Mouse (Mus musculus) midbrain, embryonic 10.5 days (tissue): ENCODE measurements around the gene Grin2b. TPM values are rescaled to one million over a fixed set of nuclear protein-coding genes. Genes with fewer than 3 reads are reported as not detected.

Source experiments
- DNase-seq: peaks from one replicate; pipeline ENCODE4 v3.0.0-alpha.2; 2017; ENCODE audit warnings: low spot score
- H3K27ac ChIP-seq: fragments of 300-500 bp; sonication (generic); replicated peaks from 2 replicates; pipeline ENCODE4 v1.5.1; 2016; ENCODE audit warnings: mild to moderate bottlenecking
- H3K27me3 ChIP-seq: fragments of 300-500 bp; sonication (generic); 2 replicates; pipeline ENCODE4 v1.6.1; 2016; ENCODE audit warnings: low read depth, mild to moderate bottlenecking; ENCODE audit not compliant: poor library complexity, severe bottlenecking
- H3K36me3 ChIP-seq: fragments of 300-500 bp; sonication (generic); 2 replicates; pipeline ENCODE4 v1.6.1; 2016; ENCODE audit warnings: mild to moderate bottlenecking, moderate library complexity
- H3K4me1 ChIP-seq: fragments of 300-500 bp; sonication (generic); 2 replicates; pipeline ENCODE4 v1.6.1; 2016
- H3K4me3 ChIP-seq: fragments of 300-500 bp; sonication (generic); 2 replicates; pipeline ENCODE4 v1.5.1; 2016; ENCODE audit warnings: mild to moderate bottlenecking, moderate library complexity
- H3K9me3 ChIP-seq: fragments of 300-500 bp; sonication (generic); replicated peaks from 2 replicates; pipeline ENCODE4 v1.6.1; 2016; ENCODE audit warnings: mild to moderate bottlenecking
- WGBS: fragments of 180-500 bp; shearing (Covaris S2); methylation state at CpG from one replicate; pipeline ENCODE4 v1.1.7; 2016; 5-methylcytosine and 5-hydroxymethylcytosine counted together
- polyA plus RNA-seq: library from polyadenylated mRNA; unstranded; fragments of >200 nt; fragmentation: Nextera tagmentation; extraction: Ambion mirVana; gene quantifications from 2 replicates; pipeline ENCODE4 v1.2.1, GENCODE M21; 2016

Grin2b gene
- polyA plus RNA-seq, 1 experiment from 2014 or later: 0.09 TPM

DNA sequence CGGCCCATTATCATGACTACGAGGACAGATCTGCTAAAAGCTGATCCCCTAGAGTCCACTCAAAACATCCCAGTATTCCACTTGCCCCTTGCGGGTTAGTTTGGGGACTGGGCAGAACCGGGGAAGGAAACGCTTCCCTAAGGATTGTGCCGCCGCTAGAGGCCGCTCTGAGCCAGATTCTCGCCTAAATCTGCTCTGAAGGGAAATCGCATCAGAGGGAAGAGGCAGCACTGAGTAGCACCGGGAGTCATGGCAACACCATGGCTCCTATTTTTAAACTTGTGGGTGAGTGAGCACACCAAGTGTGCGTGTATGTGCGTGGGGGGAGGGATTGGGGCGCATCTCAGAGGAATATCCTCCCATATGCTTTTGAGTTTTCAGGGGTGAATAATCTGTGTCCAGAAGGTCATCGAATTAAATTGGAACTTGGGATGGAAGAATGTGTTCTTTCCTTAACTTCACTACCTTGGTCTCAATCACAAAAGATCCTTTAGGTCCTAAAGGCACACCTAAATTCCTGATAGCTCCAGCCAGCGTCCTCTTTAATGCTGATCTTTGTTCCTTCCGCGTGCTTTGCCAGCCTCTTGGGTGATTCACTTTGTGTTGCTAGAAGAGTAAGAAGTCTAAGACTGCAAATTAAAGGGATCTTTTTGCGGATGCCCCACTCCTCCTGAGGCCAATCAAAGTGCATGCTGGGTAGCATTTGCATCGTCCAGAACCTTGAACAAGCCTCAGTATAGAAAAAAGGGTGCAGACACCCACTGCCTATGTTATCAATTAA is 265.6 kb downstream of the Grin2b start:
- H3K4me3 ChIP-seq: no peak overlapping the region
- no peaks in the 10 kb centered on the region for H3K36me3 ChIP-seq
- H3K27ac ChIP-seq: no peak overlapping the region
- H3K4me1 ChIP-seq: peaks cover 2% of the 10 kb centered on the region; the same call in 1 of the 2 replicates
- H3K9me3 ChIP-seq: no peaks in the 10 kb centered on the region
- H3K27me3 ChIP-seq: 0 out of 2 replicates have a peak, but pooled peaks cover 6% of the 10 kb centered on the region
- 26% methylated on average over 20 of the region's 20 CpGs for WGBS
- peak; percentile 83 for DNase-seq

DNA sequence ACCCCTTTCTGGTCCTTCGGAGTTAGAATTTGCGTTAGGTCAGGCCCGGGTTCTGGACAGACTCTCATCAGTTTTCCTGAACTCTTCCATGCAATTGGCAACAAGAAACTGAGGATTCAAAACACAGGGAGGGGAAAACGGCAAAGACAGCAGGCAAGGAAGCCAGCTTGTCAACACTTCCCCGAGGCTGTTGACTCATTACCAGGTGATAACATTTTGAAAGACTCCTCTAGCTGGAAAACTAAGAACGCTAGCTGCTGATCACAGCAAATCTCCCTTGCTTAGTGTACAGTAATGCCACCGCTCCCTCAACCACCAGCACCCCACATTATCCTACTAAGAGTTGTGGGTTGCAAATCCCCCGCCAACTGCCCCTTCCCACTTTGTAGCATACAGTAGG is 266.2 kb downstream of the Grin2b start:
- Histone ChIP-seq H3K27me3 (0 out of 2 replicates have a peak, but pooled peaks cover 6% of the 10 kb centered on the region), H3K27ac (no peak overlapping the region), H3K4me3 (no peak overlapping the region), H3K36me3 (no peaks in the 10 kb centered on the region), H3K9me3 (no peaks in the 10 kb centered on the region), H3K4me1 (peaks cover 2% of the 10 kb centered on the region; the same call in 1 of the 2 replicates)
- no peak for DNase-seq
- WGBS: 72% methylated on average over 8 of the region's 8 CpGs

DNA sequence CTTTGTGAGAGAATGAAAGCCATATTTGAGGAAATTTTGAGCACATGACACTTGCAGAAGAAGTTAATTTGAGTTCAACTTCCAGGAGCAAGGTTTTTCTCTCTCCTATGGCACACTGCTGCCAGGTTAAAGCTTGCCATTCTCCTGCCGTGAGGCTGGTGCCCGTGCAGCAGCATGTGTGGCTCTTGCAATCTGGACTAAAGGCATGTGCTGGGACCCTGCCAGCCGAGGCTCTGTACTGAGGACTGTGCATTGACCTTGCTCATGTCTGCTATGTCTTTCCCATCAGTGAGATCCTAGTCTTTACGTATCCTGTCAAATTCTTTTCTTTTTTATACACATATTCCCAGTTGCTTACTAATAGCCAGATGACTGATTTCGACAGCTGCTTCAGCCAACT is 268.9 kb downstream of the Grin2b start:
- Histone ChIP-seq H3K27me3 (0 out of 2 replicates have a peak, but pooled peaks cover 6% of the 10 kb centered on the region), H3K9me3 (no peaks in the 10 kb centered on the region), H3K4me1 (peaks cover 2% of the 10 kb centered on the region; the same call in 1 of the 2 replicates), H3K4me3 (no peak overlapping the region), H3K27ac (no peak overlapping the region), H3K36me3 (no peaks in the 10 kb centered on the region)
- WGBS: 93% methylated on average over 5 of the region's 5 CpGs
- no peak for DNase-seq

DNA sequence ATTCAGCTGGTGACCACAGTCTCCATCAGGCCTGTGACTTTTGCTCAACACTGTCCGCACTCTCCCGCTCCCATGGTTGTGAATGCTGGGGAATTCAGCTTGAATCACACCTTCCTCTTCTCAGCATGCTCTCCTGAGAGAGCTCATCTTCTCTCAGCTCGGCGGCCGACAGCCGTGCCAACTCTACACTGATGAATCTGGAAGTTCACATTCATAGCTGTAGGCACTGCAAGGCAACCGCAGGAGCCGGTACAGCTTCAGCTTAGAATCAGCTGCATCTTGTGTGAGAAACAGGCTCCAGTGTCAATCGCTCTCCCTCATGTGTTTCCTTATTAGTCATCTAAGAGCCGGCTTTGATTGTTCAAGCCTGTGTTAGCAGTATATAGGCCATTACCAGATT is 272.9 kb downstream of the Grin2b start:
- WGBS: 90% methylated on average over 10 of the region's 10 CpGs
- Histone ChIP-seq H3K27ac (no peak overlapping the region), H3K9me3 (no peaks in the 10 kb centered on the region), H3K4me1 (no peaks in the 10 kb centered on the region), H3K36me3 (no peaks in the 10 kb centered on the region), H3K4me3 (no peak overlapping the region), H3K27me3 (no peaks in the 10 kb centered on the region)
- no peak for DNase-seq

DNA sequence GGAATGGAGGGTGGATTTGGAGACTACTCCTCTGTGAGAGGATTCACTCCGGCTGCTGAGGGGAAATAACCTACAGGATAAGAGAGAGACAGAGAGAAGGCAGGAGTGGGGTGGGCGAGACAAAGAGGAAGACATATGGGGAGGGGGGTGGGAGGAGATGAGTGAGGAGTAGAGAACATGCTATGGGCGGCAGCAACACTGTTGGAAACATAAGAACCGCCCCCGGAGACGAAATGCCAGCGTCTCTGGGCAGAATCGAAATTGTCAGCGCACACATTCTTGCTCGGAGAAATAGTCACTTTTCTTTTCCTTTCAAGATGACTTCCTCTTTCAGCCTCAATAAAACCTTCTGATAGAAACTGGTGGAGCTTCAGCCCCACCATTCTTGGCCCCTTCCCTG is 274.1 kb downstream of the Grin2b start:
- no peak overlapping the region for H3K4me3 ChIP-seq
- no peak overlapping the region for H3K27ac ChIP-seq
- H3K27me3 ChIP-seq: no peaks in the 10 kb centered on the region
- no peaks in the 10 kb centered on the region for H3K9me3 ChIP-seq
- H3K36me3 ChIP-seq: no peaks in the 10 kb centered on the region
- WGBS: 91% methylated on average over 10 of the region's 10 CpGs
- DNase-seq: no peak
- H3K4me1 ChIP-seq: no peaks in the 10 kb centered on the region

DNA sequence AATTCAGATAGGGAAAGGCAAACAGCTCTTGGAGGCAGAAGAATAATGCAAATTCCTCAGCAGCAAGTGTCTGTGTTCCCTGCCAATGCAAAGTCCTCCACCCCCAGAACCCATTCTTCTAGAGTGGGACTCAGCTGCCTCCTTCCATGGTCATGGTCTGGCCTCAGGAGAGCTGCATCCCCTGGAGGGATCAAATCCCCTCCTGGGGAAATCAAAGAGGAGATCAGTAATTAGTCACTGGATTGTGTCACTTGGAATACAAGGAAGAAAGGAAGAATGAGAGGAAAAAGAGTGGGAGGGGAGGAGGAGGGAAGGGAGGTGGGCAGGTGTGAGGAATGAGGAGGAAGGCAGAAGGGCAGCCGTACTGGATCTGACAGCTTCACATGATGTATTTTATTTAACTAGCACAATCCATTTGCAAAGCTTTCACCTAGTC is 278.5 kb downstream of the Grin2b start:
- Histone ChIP-seq H3K4me3 (no peak overlapping the region), H3K27me3 (no peaks in the 10 kb centered on the region), H3K27ac (no peak overlapping the region), H3K36me3 (no peaks in the 10 kb centered on the region), H3K9me3 (no peaks in the 10 kb centered on the region), H3K4me1 (no peaks in the 10 kb centered on the region)
- WGBS: 67% methylated on average over 1 of the region's 1 CpGs
- DNase-seq: no peak

DNA sequence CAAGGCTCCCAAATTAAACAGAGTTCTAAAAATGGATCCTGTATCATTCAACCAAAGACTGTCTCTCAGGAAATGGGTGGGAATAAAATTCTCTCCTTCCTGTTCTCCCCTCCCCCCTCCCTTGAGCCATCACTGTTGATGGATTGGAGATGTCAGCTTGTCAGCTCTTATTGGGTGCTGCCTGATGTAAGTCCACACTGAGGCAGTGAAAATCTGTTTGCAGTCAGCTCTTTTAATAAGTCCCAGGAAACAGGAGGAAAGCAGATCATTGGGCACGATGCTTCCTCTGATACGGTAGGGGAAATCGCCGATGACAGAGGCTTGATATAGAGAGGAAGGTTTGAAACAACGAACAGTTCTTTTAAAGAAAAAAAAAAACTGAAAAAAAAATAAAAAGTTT is 290.7 kb downstream of the Grin2b start:
- H3K4me3 ChIP-seq: no peak overlapping the region
- no peaks in the 10 kb centered on the region for H3K27me3 ChIP-seq
- no peak for DNase-seq
- no peaks in the 10 kb centered on the region for H3K36me3 ChIP-seq
- 84% methylated on average over 5 of the region's 5 CpGs for WGBS
- H3K27ac ChIP-seq: no peak overlapping the region
- H3K9me3 ChIP-seq: no peaks in the 10 kb centered on the region
- H3K4me1 ChIP-seq: no peaks in the 10 kb centered on the region; the same call in 1 of the 2 replicates

DNA sequence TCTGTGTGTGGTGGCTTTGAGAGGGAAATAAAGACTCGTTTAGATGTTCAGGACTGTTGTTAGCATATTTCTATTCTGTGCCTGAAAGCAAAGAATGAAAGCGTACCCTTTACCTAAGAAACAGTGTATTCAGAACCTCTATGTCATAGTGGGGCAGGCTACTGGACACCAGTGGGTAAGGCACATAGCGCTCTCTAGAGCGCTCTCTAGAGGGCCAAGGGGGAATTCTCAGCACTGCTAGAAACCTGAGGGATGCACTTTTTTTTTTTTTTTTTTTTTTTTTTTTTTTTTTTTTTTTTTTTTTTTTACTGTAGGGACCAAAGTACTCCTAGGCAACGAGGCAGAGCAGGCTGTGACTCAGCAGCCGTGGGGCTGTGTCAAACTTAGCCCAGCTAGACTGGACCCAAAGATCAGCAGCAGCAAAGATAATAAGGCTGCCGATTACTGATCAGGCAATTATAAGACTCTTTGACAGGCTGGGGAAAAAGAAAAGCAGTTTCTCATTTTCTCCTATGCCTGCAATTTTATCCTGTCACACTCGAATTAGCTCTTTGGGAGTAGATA is 297.1 kb downstream of the Grin2b start:
- H3K9me3 ChIP-seq: no peaks in the 10 kb centered on the region
- DNase-seq: no peak

DNA sequence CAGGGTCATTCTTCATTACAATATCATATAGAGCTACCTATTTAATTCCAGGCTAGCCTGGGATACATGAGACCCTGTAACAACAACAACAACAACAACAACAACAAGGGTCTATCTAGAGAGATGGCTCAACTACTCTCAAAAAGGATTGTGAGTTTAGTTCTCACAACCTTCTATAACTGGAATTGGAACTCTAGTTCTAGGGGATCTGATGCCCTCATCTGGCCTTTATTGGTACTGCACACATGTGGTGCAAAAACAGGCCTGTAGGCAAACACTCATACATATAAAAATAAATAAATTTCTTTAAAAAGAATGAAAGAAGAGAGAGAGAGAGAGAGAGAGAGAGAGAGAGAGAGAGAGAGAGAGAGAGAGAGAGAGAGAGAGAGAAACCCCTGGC is 298.7 kb downstream of the Grin2b start:
- no peaks in the 10 kb centered on the region for H3K9me3 ChIP-seq
- no peaks in the 10 kb centered on the region for H3K27me3 ChIP-seq
- H3K27ac ChIP-seq: no peak overlapping the region
- no peak overlapping the region for H3K4me3 ChIP-seq
- no peaks in the 10 kb centered on the region for H3K36me3 ChIP-seq
- DNase-seq: no peak
- no peaks in the 10 kb centered on the region for H3K4me1 ChIP-seq

More for the DNA sequence above, 297.1 kb downstream of the Grin2b start:
- Histone ChIP-seq H3K4me3 (no peak overlapping the region), H3K36me3 (no peaks in the 10 kb centered on the region), H3K4me1 (no peaks in the 10 kb centered on the region), H3K27me3 (no peaks in the 10 kb centered on the region), H3K27ac (no peak overlapping the region)
- WGBS: 80% methylated on average over 8 of the region's 8 CpGs

DNA sequence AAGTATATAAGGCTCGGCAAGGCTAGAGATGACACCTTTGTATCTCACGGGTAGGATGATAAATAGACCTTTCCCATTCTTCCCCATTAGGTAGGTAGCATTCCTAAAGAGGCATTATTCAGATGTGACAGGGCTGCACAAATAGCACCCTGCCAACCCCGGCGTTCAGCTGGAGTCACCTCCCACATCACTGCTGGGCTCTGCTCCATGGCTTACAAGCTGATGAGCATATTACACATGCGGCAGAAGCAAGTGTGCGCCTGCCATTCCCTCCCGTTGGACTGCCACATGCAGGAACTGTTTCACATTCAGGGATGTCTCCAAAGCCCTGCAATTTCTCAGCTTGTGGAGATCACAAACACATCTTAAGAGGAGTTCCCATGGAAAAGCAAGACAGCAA is 307.5 kb downstream of the Grin2b start:
- Histone ChIP-seq H3K27ac (no peak overlapping the region), H3K4me3 (no peak overlapping the region), H3K27me3 (no peaks in the 10 kb centered on the region), H3K36me3 (no peaks in the 10 kb centered on the region), H3K9me3 (no peaks in the 10 kb centered on the region), H3K4me1 (no peaks in the 10 kb centered on the region)
- DNase-seq: no peak
- WGBS: 89% methylated on average over 7 of the region's 7 CpGs

DNA sequence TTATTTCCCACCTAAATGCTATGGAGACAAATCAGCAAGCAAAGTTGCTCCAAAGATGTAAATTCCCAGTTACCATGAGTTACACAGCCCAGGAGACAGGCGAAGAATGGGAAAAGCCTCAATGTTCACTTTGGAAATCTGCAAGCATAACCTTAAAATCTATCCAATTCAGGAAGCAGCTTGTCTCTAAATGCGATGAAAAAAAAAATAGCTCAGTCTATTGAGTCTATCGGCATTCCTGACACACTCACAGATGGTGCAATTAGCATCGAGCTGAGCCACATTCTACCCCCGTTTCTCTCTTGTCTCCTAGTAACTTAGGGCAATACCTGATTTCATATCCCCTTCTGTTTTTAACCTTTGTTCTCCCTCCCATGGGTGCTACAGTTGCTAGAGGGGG is 309.3 kb downstream of the Grin2b start:
- Histone ChIP-seq H3K27me3 (no peaks in the 10 kb centered on the region), H3K9me3 (no peaks in the 10 kb centered on the region), H3K4me3 (no peak overlapping the region), H3K36me3 (no peaks in the 10 kb centered on the region), H3K4me1 (peaks cover 8% of the 10 kb centered on the region), H3K27ac (no peak overlapping the region)
- DNase-seq: no peak
- 87% methylated on average over 5 of the region's 5 CpGs for WGBS

DNA sequence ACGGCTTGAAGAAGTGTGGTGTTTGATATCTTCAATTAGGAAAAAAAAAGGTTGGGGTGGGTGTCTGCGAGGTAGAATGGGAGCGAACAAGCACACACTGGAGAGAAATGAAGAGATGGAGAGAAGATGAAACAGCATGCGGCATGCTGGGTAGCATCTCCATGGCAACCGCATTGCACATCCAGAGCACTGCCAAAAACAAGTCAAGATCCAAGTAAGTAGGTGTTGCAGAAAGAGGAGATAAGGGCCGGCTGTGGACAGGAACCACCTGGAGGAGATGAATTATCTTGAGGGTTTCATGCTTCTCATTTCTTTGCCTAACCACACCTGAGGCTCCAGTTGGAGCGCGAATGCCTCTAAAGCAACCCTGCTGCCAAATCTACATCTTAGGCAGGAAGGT is 313.8 kb downstream of the Grin2b start:
- no peaks in the 10 kb centered on the region for H3K9me3 ChIP-seq
- no peak for DNase-seq

DNA sequence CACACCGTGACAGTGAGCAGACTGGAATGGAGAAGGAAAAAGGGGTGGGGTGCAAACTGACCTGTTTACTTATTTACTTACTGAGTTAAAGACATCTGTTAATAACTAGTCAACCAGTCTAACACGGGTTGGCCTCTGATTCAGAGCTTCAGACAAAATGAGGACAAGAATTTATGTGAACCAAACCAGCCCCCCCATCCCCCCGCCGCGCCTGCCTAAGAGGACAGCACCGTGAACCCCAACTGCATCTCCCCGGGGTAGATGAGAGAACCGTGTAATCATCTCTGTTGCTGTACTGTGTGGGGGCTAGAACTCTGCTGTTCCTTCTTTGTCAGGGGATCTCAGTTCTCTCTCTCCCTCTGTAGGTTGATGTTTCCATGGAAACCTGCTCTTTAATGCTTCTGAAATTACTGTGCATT is 319.1 kb downstream of the Grin2b start:
- H3K27me3 ChIP-seq: no peaks in the 10 kb centered on the region
- 75% methylated on average over 8 of the region's 8 CpGs for WGBS
- DNase-seq: no peak
- no peak overlapping the region for H3K27ac ChIP-seq
- H3K4me3 ChIP-seq: no peak overlapping the region
- peaks cover 10% of the 10 kb centered on the region for H3K4me1 ChIP-seq
- H3K36me3 ChIP-seq: no peaks in the 10 kb centered on the region
- H3K9me3 ChIP-seq: no peaks in the 10 kb centered on the region

More for the DNA sequence above, 313.8 kb downstream of the Grin2b start:
- H3K27ac ChIP-seq: no peak overlapping the region
- no peaks in the 10 kb centered on the region for H3K27me3 ChIP-seq
- H3K4me1 ChIP-seq: peaks cover 11% of the 10 kb centered on the region
- no peak overlapping the region for H3K4me3 ChIP-seq
- H3K36me3 ChIP-seq: no peaks in the 10 kb centered on the region
- 57% methylated on average over 8 of the region's 8 CpGs for WGBS
